ENCODE assay signal across 8 mouse cellular contexts in genomic region chr7:4741151-4741550, GRCm38 (mm10). TPM values are rescaled to one million over a fixed set of nuclear protein-coding genes. Genes with fewer than 3 reads are reported as not detected.
DNase-seq lines count a peak whose midpoint lies in the region; ATAC-seq and TF ChIP-seq lines count a peak whose summit lies in the region.

No protein-coding gene starts in this region.

- H3K36me3 ChIP-seq in erythroblast, embryonic 14.5 days (ENCODE audit: control insufficient read depth), result peaks cover 44% of the 10 kb centered on the region
- H3K36me3 ChIP-seq in megakaryocyte, embryonic 14.5 days (replicated peaks; ENCODE audit: low read length), result peaks cover 50% of the 10 kb centered on the region

- 12% methylated on average over 4 of the region's 4 CpGs for WGBS in bone marrow, adult 2 months

- no peaks in the 10 kb centered on the region for H3K9me3 ChIP-seq in erythroblast, embryonic 14.5 days (ENCODE audit: control insufficient read depth, low read length)
- H3K9me3 ChIP-seq in megakaryocyte, embryonic 14.5 days, result no peaks in the 10 kb centered on the region

- no peak for ATAC-seq in cerebellum, adult (ENCODE audit: insufficient number of reproducible peaks, low FRiP score, low TSS enrichment)

- peak overlapping the region; percentile 65 for H3K27ac ChIP-seq in bone marrow, adult 2 months (ENCODE audit: control insufficient read depth, insufficient read depth, low read depth, low read length, poor library complexity)

- H3K4me1 ChIP-seq in bone marrow, adult 2 months (ENCODE audit: control insufficient read depth, insufficient read depth, low read length), result peaks cover 2% of the 10 kb centered on the region; the same call in 1 of the 2 replicates
- H3K4me1 ChIP-seq in erythroblast, embryonic 14.5 days (ENCODE audit: control insufficient read depth), result peaks cover 75% of the 10 kb centered on the region
- peaks cover 61% of the 10 kb centered on the region for H3K4me1 ChIP-seq in megakaryocyte, embryonic 14.5 days

- no peak for TF ChIP-seq CTCF in bone marrow, adult 2 months (IDR thresholded peaks at IDR 0.05; ENCODE audit: control insufficient read depth, insufficient read depth, low read length)

- intact Hi-C loops in heart, postnatal 10 days (cut with DNase I), result loop anchor here (2.0 kb wide), 2 partner anchors 52 to 56 kb away; partner anchors contain the start of genes Hspbp1 and Rpl28

- H3K4me3 ChIP-seq in bone marrow, adult 2 months (replicated peaks; ENCODE audit: control insufficient read depth, low read depth, low read length), result peak overlapping the region; percentile 53
- peak overlapping the region; percentile 89 for H3K4me3 ChIP-seq in erythroblast, embryonic 14.5 days (replicated peaks)
- H3K4me3 ChIP-seq in megakaryocyte, embryonic 14.5 days (replicated peaks), result peak overlapping the region; percentile 94

- DNase-seq in cerebellum, adult 11 months, result peak; percentile 69
- peak; percentile 76 to 80 for DNase-seq in heart, postnatal 10 days
- DNase-seq in kidney, postnatal 4 days, result peak; percentile 71 to 76
- DNase-seq in spleen, postnatal 36 days (ENCODE audit: low spot score in 2 of 2), result peak; percentile 62 to 71

- no peak for TF ChIP-seq POLR2A in bone marrow, adult 2 months (IDR thresholded peaks at IDR 0.05; ENCODE audit: borderline replicate concordance, control insufficient read depth, low read depth, low read length)

- H3K27me3 ChIP-seq in erythroblast, embryonic 14.5 days (ENCODE audit: control insufficient read depth), result no peaks in the 10 kb centered on the region
- H3K27me3 ChIP-seq in megakaryocyte, embryonic 14.5 days (replicated peaks), result no peaks in the 10 kb centered on the region

RNA-seq across cellular contexts. Expression of gene Kmt5c, which starts 1.2 kb away (rescaled TPM):
- 98.4 and 144 TPM in 2 replicates for polyA plus RNA-seq in bone marrow, adult 2 months (2011; ENCODE audit: insufficient read depth, insufficient read length, low replicate concordance, missing spikeins)
- 67.3 and 67.8 TPM in 2 replicates for polyA plus RNA-seq in erythroblast, embryonic 14.5 days (2012)
- 10 to 100 TPM; 32.1 to 37.1 TPM for total RNA-seq in heart, postnatal 10 days (2021)
- 241 and 733 TPM in 2 replicates for polyA plus RNA-seq in megakaryocyte, embryonic 14.5 days (2012; ENCODE audit: insufficient read depth, low replicate concordance)

RNA-seq across cellular contexts. Expression of gene Cox6b2, which starts 11.7 kb away (rescaled TPM):
- 169 and 179 TPM in 2 replicates for polyA plus RNA-seq in bone marrow, adult 2 months (2011; ENCODE audit: insufficient read depth, insufficient read length, low replicate concordance, missing spikeins)
- 25.4 and 26.4 TPM in 2 replicates for polyA plus RNA-seq in erythroblast, embryonic 14.5 days (2012)
- 10 to 100 TPM in 1 of 2 experiments, 1 to 10 TPM in 1; 7.4 to 10.9 TPM for total RNA-seq in heart, postnatal 10 days (2021)
- polyA plus RNA-seq in megakaryocyte, embryonic 14.5 days (2012; ENCODE audit: insufficient read depth, low replicate concordance), result 47.7 and 94.6 TPM in 2 replicates

RNA-seq across cellular contexts. Expression of gene Tmem150b, which starts 16.1 kb away (rescaled TPM):
- polyA plus RNA-seq in bone marrow, adult 2 months (2011; ENCODE audit: insufficient read depth, insufficient read length, low replicate concordance, missing spikeins), result 5.1 and 7.2 TPM in 2 replicates
- not detected in 2 replicates for polyA plus RNA-seq in erythroblast, embryonic 14.5 days (2012)
- under 1 TPM in 1 of 2 experiments, not detected in 1; 0.20 TPM for total RNA-seq in heart, postnatal 10 days (2021)
- 0.43 TPM in 1 of 2 replicates, not detected in the other for polyA plus RNA-seq in megakaryocyte, embryonic 14.5 days (2012; ENCODE audit: insufficient read depth, low replicate concordance)

RNA-seq across cellular contexts. Expression of gene Fam71e2, which starts 30.0 kb away (rescaled TPM):
- not detected in 2 replicates for polyA plus RNA-seq in bone marrow, adult 2 months (2011; ENCODE audit: insufficient read depth, insufficient read length, low replicate concordance, missing spikeins)
- not detected in 2 replicates for polyA plus RNA-seq in erythroblast, embryonic 14.5 days (2012)
- total RNA-seq in heart, postnatal 10 days (2021), result not detected
- not detected in 2 replicates for polyA plus RNA-seq in megakaryocyte, embryonic 14.5 days (2012; ENCODE audit: insufficient read depth, low replicate concordance)

RNA-seq across cellular contexts. Expression of gene Il11, which starts 41.5 kb away (rescaled TPM):
- not detected in 2 replicates for polyA plus RNA-seq in bone marrow, adult 2 months (2011; ENCODE audit: insufficient read depth, insufficient read length, low replicate concordance, missing spikeins)
- not detected in 2 replicates for polyA plus RNA-seq in erythroblast, embryonic 14.5 days (2012)
- not detected for total RNA-seq in heart, postnatal 10 days (2021)
- polyA plus RNA-seq in megakaryocyte, embryonic 14.5 days (2012; ENCODE audit: insufficient read depth, low replicate concordance), result 0.26 and 1.9 TPM in 2 replicates
